Mouse (Mus musculus) layer of hippocampus, postnatal 36 days (tissue): ENCODE measurements around the gene Mnx1. TPM values are rescaled to one million over a fixed set of nuclear protein-coding genes. Genes with fewer than 3 reads are reported as not detected.
A peak's percentile ranks its signal among the peaks of the same experiment; 100 is the strongest.
"Not testable (repeated sequence)": the region's sequence is repeated elsewhere in the genome, so short reads cannot be mapped to it uniquely, and the experiment has no call there.

Source experiments
- DNase-seq, 2 experiments: peaks; one replicate each; pipeline ENCODE4 v3.0.0; 2022
- total RNA-seq, 2 experiments: library from RNA; stranded (reverse); gene quantifications; 2 replicates each; pipeline ENCODE4 v1.2.3; 2021

Mnx1 gene
- total RNA-seq, 2 experiments from 2014 or later: not detected

DNA sequence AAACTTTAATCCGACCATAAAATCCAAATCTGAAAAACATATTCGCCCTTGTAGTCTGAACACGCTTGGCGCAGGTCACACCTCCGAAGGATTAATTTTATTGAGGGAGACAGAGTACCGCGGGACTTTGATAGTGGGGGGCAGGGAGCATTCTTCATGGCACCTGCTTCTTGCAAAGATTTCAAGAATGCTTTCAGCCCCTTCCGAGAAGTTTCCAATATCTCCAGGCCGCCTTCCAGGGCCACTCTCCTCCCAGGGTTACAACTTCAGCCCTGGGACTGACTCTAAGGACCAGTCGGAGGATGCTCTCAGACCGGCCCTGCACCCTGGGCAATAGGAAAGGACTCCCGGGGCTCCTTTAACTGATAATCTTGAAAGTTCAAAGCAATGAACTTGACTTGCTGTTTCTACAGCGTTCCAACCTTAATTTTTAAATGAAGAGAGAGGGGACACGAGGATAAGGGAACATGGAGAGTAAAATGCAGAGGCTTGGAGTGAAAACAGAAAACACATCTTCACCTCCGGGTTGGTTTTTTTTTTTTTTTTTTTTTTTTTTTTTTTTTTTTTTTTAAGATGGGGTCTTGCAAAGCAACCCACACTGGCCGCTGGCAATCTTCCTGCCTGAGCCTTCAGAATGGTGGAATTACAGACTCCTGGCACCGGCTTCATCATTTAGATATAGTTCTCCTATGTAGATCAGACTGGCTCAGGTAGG lies 9.8 kb downstream of the Mnx1 start:
- DNase-seq: no peak

DNA sequence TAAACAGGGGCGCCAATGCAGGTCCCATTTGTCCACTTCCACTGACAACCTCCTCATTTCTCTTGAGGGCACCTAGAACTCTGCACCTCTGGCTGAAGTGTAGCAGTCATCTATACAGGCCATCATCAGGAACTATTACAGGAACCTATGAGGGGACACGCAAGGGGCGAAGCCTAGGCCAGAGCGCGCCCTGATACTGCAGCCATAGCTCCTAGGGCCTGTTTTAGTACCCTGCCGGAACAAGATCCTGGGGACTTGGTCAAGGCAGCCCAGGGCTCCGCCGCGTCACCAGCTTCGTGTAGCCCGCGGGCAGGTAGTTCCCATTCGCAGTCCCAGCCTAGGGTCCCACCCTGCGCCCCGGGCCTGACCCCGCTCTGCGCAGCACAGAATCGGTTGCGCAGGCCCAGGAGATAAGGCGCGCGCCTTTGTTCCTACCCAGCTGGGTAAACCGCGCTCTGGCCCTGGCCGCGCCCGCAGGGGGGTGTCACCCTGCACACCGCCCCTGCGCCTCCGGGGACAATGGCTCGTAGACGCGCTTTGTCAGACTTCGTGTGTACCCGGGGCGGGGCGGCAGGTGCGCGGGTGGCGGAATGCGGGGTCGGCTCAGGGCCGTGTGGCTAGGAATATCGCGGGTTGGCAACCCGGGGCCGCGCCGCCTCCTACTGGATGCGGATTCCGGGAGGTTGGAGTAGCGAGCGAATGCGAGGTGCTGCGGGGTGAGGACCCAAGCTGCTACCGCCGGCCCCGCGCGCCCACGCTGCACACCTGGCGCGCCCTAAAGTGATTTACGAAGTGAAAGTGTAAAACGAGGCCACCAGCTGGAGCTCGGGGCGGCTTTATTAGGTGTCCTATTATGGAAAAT lies 10.6 kb downstream of the Mnx1 start:
- DNase-seq: no peak

DNA sequence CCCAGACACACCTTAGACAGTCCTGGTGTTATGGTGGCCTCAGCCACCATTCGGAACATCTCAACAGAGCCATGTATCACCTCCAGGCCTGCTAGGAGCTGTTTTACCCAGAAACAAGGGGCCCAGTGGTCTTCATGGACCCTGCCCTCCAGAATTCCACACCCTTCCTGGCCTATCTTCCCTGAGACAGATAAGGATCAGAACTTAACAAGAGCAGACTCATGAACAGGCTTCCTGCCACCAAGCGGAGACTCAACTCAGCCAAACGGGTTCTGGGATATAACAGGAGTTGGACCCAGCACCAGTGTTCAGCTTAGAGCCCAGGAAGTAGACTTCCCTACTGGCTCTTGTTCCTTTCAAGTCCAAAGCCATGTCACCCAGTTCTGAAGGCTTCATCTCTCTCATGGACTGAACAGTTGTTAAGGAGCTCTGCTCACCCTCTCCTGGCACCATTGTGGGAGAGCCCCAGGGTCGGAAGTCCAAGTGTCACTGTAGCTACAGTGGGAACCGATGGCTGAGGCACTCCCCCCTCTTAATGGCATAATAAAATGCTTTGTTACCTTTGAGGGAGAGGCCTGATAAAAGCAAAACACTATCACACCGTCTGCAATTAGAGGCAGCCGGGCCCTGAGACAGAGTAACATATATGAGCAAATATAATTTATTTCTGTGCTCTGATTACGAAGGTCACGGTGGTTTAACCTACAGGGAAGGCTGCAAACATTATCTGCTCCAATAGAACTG lies 15.2 kb downstream of the Mnx1 start:
- DNase-seq: no peak

DNA sequence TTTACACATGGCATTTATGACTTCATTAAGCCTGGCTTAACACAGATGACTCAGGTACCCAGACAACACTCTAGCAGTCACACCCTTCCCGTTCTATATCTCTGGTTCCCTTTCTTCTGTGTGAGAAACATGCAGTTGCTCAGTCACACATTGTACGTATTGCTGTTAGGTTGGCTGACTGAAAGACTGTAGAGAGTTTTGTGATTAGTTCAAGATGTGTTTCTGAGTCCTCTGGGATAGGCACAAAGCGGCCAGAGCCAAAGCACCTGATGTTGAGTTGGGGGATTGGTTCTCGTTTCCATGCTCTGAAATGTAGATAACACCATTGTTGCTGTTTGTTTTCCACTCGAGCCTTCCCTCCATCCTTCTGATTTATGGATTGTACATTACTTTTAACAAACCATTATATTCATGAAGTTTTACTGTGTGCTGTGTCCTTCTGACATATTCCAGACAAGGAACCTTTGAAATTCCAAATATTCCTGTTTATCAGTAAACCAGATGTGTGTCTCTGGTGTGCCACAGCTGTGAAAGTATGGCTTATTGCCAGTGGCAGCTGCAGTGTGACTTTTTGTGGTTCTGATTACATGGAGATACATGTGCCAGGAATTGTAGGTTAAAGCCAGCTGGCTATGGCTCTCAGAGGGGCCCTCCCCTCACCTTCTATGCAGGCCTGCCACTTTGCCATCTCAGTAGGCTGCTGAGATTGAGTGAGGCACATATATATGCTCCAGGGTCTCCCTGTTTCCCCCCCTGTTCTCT lies 21.2 kb downstream of the Mnx1 start:
- no peak for DNase-seq

DNA sequence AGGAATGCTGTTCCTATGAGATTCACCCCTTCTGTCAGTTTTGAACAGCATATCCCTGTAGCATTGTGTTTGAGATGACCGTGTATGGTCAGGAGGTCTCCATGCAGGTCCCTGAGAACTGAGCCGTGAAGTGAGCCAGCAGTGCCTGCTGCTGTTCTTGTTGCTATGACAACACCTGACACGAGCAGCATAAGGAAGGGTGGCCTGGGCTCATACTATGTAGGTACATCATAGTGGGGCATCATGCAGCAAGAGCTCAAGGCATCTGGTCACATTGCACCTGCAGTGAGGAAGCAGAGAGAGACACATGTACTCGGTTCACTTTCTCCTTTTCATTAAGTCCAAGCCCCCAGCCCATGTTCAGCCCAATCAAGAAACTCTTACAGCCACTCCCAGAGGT lies 25.9 kb downstream of the Mnx1 start:
- no peak for DNase-seq

DNA sequence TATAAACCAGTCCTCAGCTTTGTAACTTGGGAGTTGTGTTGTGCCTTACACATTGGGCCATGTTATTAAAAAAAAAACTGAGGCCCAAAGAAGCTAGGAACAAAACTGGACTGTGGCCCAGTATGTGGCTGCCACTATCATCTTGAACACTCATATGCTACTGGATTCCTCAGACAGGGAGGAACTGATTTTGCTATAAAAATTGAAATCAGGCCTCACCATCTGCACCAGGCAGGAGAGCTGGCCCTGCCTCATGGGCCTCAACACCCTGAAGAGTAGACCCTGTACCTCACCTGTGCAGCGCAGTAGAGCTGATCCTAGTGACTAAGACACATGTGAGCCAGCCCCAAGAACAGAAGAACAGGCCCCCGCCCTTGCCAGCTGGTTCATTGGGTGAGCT lies 33.0 kb downstream of the Mnx1 start:
- no peak for DNase-seq

DNA sequence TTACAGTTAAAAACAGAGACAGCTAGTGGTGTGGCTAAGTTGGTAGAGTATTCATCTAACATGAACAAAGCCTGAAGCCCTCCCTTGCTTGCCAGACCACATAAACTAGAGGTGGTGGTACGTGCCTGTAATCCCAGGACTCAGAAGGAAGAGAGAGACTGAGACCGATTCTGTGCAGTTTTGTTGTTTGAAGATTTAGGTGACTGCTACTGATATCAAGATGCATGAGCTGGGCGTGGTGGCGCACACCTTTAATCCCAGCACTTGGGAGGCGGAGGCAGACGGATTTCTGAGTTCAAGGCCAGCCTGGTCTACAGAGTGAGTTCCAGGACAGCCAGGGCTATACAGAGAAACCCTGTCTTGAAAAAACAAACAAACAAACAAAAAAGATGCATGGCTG lies 41.5 kb downstream of the Mnx1 start:
- not testable (repeated sequence) for DNase-seq

DNA sequence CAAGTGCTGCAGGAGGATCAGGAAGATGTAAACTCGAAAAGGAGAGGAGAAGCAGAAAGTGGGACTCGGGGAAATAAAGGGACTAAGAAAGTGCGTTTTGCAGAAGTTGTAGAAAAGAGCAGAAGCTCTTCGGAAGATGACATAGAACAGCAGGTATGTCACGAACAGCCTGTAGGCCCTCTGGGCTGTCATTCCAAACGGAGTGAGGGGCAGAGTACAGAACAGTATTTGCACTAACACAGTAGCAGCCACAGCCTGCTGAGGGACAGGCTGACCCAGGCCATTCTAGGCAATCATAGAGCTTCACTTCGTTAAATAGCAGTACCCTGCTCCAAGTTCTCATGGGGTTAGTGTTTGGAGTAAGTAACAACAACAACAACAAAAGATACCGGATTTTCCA lies 42.8 kb downstream of the Mnx1 start:
- DNase-seq: no peak

DNA sequence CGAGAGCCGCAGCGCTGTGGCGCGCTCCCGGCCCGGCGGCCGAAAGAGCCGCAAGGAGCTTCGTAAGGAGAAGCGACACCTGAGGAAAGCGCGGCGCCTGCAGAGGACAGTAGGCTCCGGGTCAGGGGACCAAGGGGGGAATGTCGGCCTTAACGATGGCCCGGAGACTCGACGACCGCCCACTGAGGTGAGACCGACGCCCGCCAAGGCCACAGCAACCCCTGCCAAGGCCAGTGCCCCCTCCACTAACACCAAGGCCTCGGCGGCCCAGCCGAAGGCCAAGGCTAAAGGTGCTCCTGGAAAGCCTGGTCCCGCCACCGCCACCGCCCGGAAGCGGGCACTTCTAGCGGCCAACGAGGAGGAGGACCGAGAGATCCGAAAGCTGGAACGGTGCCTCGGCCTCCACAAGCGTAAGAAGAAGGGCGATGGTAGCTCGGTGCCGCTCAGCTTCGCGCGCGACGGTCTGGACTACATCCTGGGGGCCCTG lies 43.4 kb downstream of the Mnx1 start:
- peak in 1 of 2 experiments; percentile 4 for DNase-seq

DNA sequence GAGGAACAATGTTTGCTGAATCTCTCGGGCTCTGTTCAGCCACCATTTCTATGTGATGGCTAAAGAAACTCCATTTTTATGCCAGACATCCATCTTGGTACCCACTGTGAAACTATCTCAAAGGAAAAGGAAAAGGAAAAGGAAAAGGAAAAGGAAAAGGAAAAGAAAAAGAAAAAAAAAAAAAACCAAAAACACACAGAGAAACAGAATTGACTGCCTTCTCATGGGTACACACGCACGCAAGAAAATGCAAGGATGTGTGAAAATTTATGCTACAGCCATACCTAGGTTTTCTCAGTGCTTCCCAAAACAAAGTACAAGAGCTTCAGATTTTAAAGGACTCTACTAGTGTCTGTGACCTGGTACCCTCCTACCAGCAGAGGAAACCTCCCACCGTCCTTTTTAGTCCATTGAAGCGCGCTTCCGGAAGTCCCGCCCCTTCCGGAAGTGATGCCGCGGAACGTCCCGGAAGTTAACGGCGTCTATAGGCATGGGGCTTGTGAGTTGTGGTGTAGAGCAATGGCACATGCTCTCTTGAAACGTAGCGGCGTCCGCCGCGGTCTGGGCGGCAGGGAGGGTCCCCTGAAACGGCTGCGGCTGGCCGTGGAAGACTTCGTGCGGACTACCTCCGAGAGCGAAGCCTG lies 43.9 kb downstream of the Mnx1 start, which contains the start of gene Nom1:
Nom1 (plus strand) TSS at position 437 of the 644 bp plus-strand sequence.
- DNase-seq: peak; percentile 87 to 91

DNA sequence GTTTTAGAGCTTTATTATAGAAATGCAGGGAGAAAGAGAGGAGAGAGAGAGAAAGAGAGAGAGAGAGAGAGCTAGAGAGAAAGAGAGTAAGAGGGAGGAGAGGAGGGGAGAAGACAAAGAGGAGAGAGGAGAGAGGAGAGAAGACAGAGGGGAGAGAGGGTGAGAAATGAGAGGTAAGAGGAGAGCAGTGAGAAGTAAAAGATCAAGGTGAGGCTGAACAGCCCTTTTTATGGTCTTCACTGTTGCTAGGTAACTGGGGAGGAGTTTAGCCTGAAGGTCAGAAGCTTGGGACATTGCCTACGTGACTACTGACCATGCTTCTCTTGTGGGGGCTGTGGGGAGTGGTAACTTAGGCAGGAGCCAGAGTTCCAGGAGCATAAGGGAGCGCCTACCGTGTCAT lies 54.9 kb downstream of the Mnx1 start:
- not testable (repeated sequence) for DNase-seq

Other genes starting within 250 kb of the Mnx1 start
- gene Lmbr1, start 100.1 kb downstream of the Mnx1 start, total RNA-seq: 10 to 100 TPM; 27.1 to 31.8 TPM
- 10 to 100 TPM; 20.5 to 23.7 TPM for gene Nom1, start 43.8 kb downstream of the Mnx1 start, total RNA-seq
- 10 to 100 TPM; 78.1 to 79.5 TPM for gene Ube3c, start 90.8 kb upstream of the Mnx1 start, total RNA-seq